Mouse (Mus musculus): ENCODE measurements around the gene Tnnc1.

Gene Tnnc1

DNA sequence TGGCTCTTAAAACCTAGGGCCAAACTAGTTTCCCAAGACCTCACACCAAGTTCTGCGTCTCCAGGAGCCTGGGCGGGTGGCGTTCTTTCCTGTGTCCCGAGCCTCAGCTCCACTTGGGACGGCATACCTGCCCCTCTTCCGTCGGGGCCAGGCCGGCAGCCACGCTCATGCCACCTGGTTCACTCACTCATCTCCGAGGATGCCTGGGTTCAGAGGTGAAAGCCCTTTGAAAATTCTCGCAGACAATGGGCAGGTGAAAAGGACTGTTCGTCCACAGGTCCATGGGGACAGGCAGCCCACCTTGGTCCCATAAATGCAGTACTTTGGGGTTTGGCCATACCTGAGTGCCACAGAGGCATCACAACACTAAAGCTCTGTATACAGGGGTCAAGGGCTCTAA is 23.9 kb upstream of the Tnnc1 start:
- no peak for DNase-seq (ENCODE audit: low spot score)

DNA sequence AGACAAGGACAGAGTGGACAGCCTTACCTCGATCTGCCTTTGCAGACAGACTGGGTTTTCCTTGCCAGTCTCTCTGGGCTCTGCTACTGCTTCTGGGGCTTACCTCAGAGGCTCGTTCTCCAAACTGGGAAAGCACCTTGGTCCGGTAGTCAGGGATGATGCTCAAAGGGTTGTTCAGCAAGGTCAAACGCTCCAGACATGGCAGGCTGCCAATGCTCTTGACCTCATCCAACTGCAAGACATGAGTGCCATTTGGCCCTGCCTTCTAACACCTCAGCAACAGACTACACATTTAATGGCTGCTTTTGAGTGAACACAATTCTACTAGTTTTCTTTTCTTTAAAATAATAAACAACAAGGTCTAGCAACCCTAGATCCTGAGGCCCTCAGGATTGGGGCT is 21.5 kb upstream of the Tnnc1 start:
- no peak for DNase-seq (ENCODE audit: low spot score)

- no peak for DNase-seq (ENCODE audit: low spot score)
Observed at GRCm38 (mm10) chr14:31188771-31189181, 19.3 kb upstream of the Tnnc1 start.

DNA sequence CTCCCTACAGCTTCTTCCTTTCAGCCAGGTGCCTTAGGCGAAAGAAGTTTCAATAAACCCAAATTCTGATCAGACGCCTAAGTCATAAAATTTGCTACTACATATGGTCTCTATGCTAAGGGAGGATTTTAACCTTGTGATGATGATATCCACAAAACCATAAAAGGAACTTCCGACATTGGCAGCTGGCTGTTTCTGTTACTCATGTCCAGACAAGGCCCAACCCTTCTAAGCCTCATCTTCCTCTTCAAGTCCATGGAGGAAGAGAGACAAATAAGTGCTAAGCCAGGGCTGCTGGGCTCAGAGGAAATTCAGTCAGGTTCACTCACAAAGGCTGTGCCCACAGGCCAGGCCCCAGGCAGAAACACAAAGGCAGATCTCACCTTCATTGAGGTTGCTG is 18.8 kb upstream of the Tnnc1 start:
- DNase-seq (ENCODE audit: low spot score), result no peak

GRCm38 (mm10) chr14:31191936-31192335 is 16.2 kb upstream of the Tnnc1 start:
- no peak for DNase-seq (ENCODE audit: low spot score)

- DNase-seq (ENCODE audit: low spot score), result no peak
Observed at GRCm38 (mm10) chr14:31193791-31194190, 14.3 kb upstream of the Tnnc1 start.

GRCm38 (mm10) chr14:31194441-31194840 is 13.7 kb upstream of the Tnnc1 start:
- DNase-seq (ENCODE audit: low spot score), result no peak

DNA sequence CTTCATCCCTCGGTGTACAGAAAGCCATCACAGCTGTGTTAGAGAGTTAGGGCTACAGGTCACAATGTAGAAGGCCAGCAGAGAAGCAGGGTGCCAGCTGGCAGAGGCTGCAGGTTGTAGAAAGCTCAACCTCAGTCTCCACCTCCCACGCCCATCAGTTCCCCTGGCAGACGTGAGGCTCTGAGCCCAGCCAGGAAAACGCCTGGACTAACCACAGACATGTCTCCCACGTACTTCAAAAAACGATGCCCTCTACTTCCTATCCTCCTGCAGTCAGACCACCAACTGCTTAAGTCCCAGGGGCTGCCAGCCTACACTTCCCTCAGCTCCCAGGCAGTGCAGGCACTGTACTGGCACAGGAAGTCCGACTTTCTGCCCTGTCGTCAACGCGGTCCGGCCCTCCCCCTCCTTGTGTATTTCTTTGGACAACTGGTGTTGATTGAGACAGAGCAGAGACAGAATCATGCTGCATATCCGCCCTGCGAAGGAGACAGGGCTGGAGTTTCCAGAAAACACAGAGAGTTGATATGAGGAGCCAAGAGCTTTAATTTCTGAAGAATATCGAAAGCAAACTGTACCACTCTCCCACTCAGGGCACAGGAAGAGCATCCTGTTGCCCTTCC is 13.1 kb upstream of the Tnnc1 start:
- DNase-seq (ENCODE audit: low spot score), result peak; percentile 79

GRCm38 (mm10) chr14:31195521-31195920 is 12.6 kb upstream of the Tnnc1 start:
- no peak for DNase-seq (ENCODE audit: low spot score)

- DNase-seq (ENCODE audit: low spot score), result no peak
Observed at GRCm38 (mm10) chr14:31195968-31196367, 12.1 kb upstream of the Tnnc1 start.

GRCm38 (mm10) chr14:31197547-31198516 is 10.3 kb upstream of the Tnnc1 start:
- peak; percentile 64 for DNase-seq (ENCODE audit: low spot score)

- no peak for DNase-seq (ENCODE audit: low spot score)
Observed at GRCm38 (mm10) chr14:31199599-31199998, 8.5 kb upstream of the Tnnc1 start.

GRCm38 (mm10) chr14:31200038-31200437 is 8.1 kb upstream of the Tnnc1 start:
- no peak for DNase-seq (ENCODE audit: low spot score)

GRCm38 (mm10) chr14:31204844-31205243 is 3.3 kb upstream of the Tnnc1 start:
- DNase-seq (ENCODE audit: low spot score), result no peak

- no peak for DNase-seq (ENCODE audit: low spot score)
Observed at GRCm38 (mm10) chr14:31205244-31205561, 2.9 kb upstream of the Tnnc1 start.

GRCm38 (mm10) chr14:31205562-31206467 is 2.3 kb upstream of the Tnnc1 start:
- DNase-seq (ENCODE audit: low spot score), result peak; percentile 51

GRCm38 (mm10) chr14:31206472-31206981 is 1.6 kb upstream of the Tnnc1 start:
- DNase-seq (ENCODE audit: low spot score), result peak; percentile 96

GRCm38 (mm10) chr14:31207070-31207830 is 862 bp upstream of the Tnnc1 start:
- DNase-seq (ENCODE audit: low spot score), result no peak

DNA sequence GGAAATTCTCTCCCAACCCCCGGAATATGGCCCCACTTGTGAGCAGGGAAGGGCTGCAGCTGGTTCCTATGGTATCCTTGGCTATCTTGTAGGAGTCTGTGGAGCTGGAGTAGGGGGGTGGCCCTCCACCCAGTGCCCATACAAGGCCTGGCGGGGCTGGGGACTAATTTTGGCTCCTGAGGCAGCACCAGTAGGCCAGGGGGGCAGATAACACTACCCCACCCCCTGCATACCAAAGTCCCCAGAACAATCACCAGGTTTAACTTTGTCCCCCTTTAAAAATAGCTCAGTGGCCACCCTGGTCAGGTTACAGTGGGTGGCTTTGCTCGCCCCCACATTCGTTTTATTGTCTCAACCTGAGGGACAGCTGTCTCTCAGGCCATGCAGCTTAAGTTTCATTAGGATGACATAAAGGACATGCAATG is 1.0 kb downstream of the Tnnc1 start:
- DNase-seq (ENCODE audit: low spot score), result no peak

DNA sequence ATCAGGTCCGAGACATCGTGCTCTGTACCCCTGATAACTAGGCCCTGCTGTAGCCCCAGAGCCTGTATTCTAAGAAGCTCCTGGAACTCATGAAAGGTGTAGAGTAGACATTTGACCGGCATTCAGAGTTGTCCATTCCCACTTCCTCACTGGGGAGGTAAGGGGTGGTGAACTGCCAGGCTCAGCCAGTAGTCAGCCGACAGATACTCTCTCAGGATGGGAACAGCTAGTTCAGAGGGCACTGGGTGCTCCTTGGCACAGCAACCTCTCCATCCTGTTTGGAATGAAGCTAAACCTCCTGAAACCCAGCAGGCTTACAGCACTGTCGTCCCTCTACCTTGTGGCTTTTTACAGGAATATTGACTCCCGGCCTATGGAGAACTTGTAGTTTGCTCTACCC is 3.7 kb downstream of the Tnnc1 start:
- DNase-seq (ENCODE audit: low spot score), result no peak

- DNase-seq (ENCODE audit: low spot score), result no peak
Observed at GRCm38 (mm10) chr14:31212499-31212898, 4.4 kb downstream of the Tnnc1 start.

Measured in urinary bladder, postnatal 14 days (tissue).